Mouse (Mus musculus) left cerebral cortex, adult 18-20 months (tissue): ENCODE data around the gene Gm17093. TPM values are rescaled to one million over a fixed set of nuclear protein-coding genes. Genes with fewer than 3 reads are reported as not detected.
"Not testable (repeated sequence)": the region's sequence is repeated elsewhere in the genome, so short reads cannot be mapped to it uniquely, and the experiment has no call there.

ENCODE experiments used
- DNase-seq, 2 experiments: peaks; one replicate each; pipeline ENCODE4 v3.0.0; 2021 to 2022; ENCODE audit warnings: low spot score in 2 of 2, mixed read lengths in 1 of 2
- long read RNA-seq, 2 experiments: library from polyadenylated mRNA; stranded (forward); transcript quantifications; one replicate each; pipeline ENCODE4 v2.0.0; 2021
- total RNA-seq, 2 experiments: library from RNA; stranded (reverse); gene quantifications; 2 replicates each; pipeline ENCODE4 v1.2.3; 2021

Gene Gm17093
- not detected for total RNA-seq
- long read RNA-seq, experiment 1 = 0 reads
- long read RNA-seq, experiment 2 = 0 reads

DNA sequence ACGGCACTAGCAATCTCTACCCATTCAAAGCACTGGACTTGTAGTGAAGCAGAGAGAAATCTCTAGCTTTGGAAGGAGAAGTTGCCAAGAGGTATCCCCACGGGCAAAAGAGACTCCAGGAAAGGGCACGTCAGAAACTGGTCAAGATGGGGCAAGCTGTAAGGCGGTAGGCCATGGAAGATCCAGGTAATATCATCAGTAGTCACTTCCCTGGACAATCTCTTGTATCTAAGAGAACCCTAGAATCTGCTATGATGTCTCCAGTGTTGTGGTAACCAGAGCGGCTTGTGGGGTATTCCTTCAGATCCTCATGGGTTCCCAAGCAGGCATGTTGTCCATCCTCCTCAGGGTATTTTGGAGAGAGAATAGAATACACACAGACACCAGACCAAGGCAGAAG lies at the start of gene Gm17093:
TSS of gene Gm17093 (plus strand) at position 301 of the 400 bp plus-strand sequence.
- DNase-seq = not testable (repeated sequence)

DNA sequence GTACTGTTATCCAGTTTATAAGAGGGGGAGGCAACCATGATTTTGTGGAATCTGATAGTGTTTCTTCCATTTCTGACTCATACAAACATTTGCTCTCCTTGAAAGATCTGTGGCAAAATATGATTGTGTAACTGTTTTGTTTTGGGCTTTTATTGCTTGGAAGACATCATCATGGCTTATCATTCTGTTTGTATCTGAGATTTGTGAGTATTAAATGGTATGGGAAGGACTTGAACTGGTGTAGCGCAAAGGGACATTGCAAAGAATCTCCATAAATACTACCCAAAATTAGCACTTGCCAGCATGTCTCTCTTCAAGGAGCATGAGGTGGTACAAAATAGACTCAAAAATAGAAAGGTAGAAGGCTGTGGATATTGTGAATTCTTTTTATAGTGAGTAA lies 25.9 kb upstream of the Gm17093 start, which contains the start of gene BC061237:
TSS of gene BC061237 (plus strand) at position 301 of the 400 bp plus-strand sequence.
- not testable (repeated sequence) for DNase-seq

DNA sequence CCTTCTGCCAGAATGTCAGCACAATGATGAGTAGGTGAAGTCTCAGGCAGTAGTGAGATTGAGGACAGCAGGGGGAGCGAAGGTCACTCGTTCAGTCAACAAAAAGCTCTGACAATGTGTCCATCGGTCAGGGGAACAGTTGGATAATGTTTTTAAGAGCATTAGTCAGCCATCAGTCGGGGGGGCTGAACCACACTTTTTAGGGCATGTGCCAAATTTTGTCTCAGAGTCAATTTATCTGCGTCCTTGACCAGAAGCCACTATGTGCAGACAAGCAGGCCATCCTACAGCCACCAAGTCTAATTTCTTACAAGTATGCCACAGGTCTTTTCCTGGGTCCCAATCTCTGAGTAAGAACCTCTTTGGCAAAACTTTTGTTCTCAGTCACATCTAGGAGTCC lies 29.9 kb downstream of the Gm17093 start:
- DNase-seq = not testable (repeated sequence)

Other genes with a start within 250 kb of the Gm17093 start
- gene Gm8220, start 232.7 kb upstream of the Gm17093 start, total RNA-seq = not detected
- not detected for gene Gm5930, start 179.7 kb upstream of the Gm17093 start, total RNA-seq
- gene Gm8229, start 152.9 kb upstream of the Gm17093 start, total RNA-seq = not detected
- not detected for gene Gm3371, start 107.6 kb upstream of the Gm17093 start, total RNA-seq
- not detected for gene Gm8232, start 84.6 kb upstream of the Gm17093 start, total RNA-seq
- gene BC061237, start 25.8 kb upstream of the Gm17093 start, total RNA-seq = not detected
- not detected for gene Gm8247, start 64.9 kb downstream of the Gm17093 start, total RNA-seq
- not detected for gene Gm5624, start 109.7 kb downstream of the Gm17093 start, total RNA-seq
- not detected for gene Gm8257, start 188.2 kb downstream of the Gm17093 start, total RNA-seq
- under 1 TPM in 1 of 2 experiments, not detected in 1; 0.33 TPM for gene Gm8267, start 232.1 kb downstream of the Gm17093 start, total RNA-seq